Mouse (Mus musculus): Measurements from ENCODE around the gene Atp8b2. TPM values are rescaled to one million over a fixed set of nuclear protein-coding genes. Genes with fewer than 3 reads are reported as not detected.

Atp8b2 gene
- polyA plus RNA-seq, 1 experiment from 2014 or later: 11.2 TPM

DNA sequence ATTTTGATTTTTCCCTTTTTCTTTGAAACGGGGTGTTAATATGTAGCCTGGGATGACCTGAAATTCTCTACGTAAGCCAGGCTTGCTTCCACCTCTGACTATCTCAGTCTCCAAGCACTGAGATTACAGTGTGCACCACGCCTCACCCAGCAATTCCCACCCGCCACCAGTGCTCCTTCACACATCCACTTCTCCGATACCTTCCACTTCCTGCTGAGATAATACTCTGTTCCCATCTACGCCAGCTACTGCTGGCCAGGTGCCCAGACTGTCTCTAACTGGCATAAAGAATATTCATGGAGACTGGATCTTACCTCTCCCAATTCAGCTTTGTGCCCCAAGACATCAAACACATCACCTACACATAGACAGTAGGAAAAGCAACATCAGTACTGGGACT, 14.7 kb downstream of the Atp8b2 start:
- Histone ChIP-seq H3K27ac (ENCODE audit: low read depth, low read length) (no peak overlapping the region), H3K9ac (ENCODE audit: low read depth, low read length) (no peak overlapping the region), H3K27me3 (ENCODE audit: control insufficient read depth, insufficient read depth, low read length) (no peaks in the 10 kb centered on the region), H3K9me3 (replicated peaks; ENCODE audit: control insufficient read depth, low read length) (no peaks in the 10 kb centered on the region), H3K4me1 (ENCODE audit: control insufficient read depth, insufficient read depth, low read length) (no peaks in the 10 kb centered on the region), H3K4me3 (ENCODE audit: low read depth, low read length) (no peak overlapping the region), H3K36me3 (ENCODE audit: control insufficient read depth, insufficient read depth, low read length) (peaks cover 71% of the 10 kb centered on the region), H3K4me2 (no peak overlapping the region)
- ATAC-seq (replicated peaks; ENCODE audit: insufficient number of reproducible peaks, low FRiP score, low TSS enrichment): no peak
- WGBS (ENCODE audit: insufficient replicate concordance): 63% methylated on average over 6 of the region's 6 CpGs

GRCm38 (mm10) chr3:89948021-89948420, 15.3 kb downstream of the Atp8b2 start:
- H3K4me2 ChIP-seq: no peak overlapping the region
- H3K9me3 ChIP-seq (replicated peaks; ENCODE audit: control insufficient read depth, low read length): no peaks in the 10 kb centered on the region
- no peaks in the 10 kb centered on the region for H3K4me1 ChIP-seq (ENCODE audit: control insufficient read depth, insufficient read depth, low read length)
- no peaks in the 10 kb centered on the region for H3K27me3 ChIP-seq (ENCODE audit: control insufficient read depth, insufficient read depth, low read length)
- no peak overlapping the region for H3K9ac ChIP-seq (ENCODE audit: low read depth, low read length)
- ATAC-seq (replicated peaks; ENCODE audit: insufficient number of reproducible peaks, low FRiP score, low TSS enrichment): no peak
- WGBS (ENCODE audit: insufficient replicate concordance): 79% methylated on average over 11 of the region's 11 CpGs
- H3K27ac ChIP-seq (ENCODE audit: low read depth, low read length): no peak overlapping the region
- H3K36me3 ChIP-seq (ENCODE audit: control insufficient read depth, insufficient read depth, low read length): peaks cover 74% of the 10 kb centered on the region
- H3K4me3 ChIP-seq (ENCODE audit: low read depth, low read length): no peak overlapping the region

DNA sequence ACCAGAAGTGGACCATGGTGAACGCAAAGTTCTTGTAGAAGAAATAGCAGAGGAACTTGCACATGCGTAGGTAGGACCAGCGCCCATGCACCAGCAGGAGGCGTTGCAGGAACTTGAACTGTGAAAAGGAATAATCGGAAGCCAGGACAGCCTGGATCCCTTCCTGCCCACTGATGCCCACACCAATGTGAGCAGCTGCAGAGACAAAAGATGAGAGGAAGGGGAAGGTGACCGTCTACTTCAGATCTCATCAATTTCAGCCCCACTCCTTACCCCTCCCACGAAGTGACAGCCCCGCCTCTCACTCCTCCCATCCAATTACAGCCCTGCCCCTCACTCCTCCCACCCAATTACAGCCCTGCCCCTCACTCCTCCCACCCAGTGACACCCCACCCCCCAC, 18.3 kb downstream of the Atp8b2 start:
- Histone ChIP-seq H3K36me3 (ENCODE audit: control insufficient read depth, insufficient read depth, low read length) (peaks cover 65% of the 10 kb centered on the region), H3K4me2 (no peak overlapping the region), H3K9ac (ENCODE audit: low read depth, low read length) (no peak overlapping the region), H3K27me3 (ENCODE audit: control insufficient read depth, insufficient read depth, low read length) (no peaks in the 10 kb centered on the region), H3K4me1 (ENCODE audit: control insufficient read depth, insufficient read depth, low read length) (no peaks in the 10 kb centered on the region), H3K4me3 (ENCODE audit: low read depth, low read length) (no peak overlapping the region), H3K27ac (ENCODE audit: low read depth, low read length) (no peak overlapping the region), H3K9me3 (replicated peaks; ENCODE audit: control insufficient read depth, low read length) (no peaks in the 10 kb centered on the region)
- ATAC-seq (replicated peaks; ENCODE audit: insufficient number of reproducible peaks, low FRiP score, low TSS enrichment): no peak
- 79% methylated on average over 8 of the region's 8 CpGs for WGBS (ENCODE audit: insufficient replicate concordance)

DNA sequence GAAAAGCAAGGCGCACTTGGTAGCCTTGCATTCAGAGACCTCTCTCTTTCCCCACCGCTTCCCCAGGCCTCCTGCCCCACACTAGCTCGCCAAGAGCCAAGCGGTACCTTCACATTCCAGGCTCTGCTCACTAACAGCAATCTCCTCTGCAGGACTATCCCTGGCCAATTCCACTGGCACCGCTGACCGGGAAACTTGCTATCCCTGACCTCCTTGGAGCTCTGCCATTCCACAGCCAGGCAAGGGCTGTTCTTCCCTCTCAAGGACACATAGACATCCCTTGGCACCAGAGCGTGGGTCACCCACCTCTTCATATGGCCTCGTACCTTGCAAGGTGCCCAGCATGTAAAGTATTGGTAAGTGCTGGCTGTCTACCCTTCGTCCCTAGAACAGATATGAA, 20.4 kb downstream of the Atp8b2 start:
- Histone ChIP-seq H3K27ac (ENCODE audit: low read depth, low read length) (no peak overlapping the region), H3K9ac (ENCODE audit: low read depth, low read length) (no peak overlapping the region), H3K27me3 (ENCODE audit: control insufficient read depth, insufficient read depth, low read length) (no peaks in the 10 kb centered on the region), H3K36me3 (ENCODE audit: control insufficient read depth, insufficient read depth, low read length) (peaks cover 55% of the 10 kb centered on the region), H3K4me2 (no peak overlapping the region), H3K4me3 (ENCODE audit: low read depth, low read length) (no peak overlapping the region), H3K9me3 (replicated peaks; ENCODE audit: control insufficient read depth, low read length) (no peaks in the 10 kb centered on the region), H3K4me1 (ENCODE audit: control insufficient read depth, insufficient read depth, low read length) (no peaks in the 10 kb centered on the region)
- ATAC-seq (replicated peaks; ENCODE audit: insufficient number of reproducible peaks, low FRiP score, low TSS enrichment): no peak
- 84% methylated on average over 9 of the region's 9 CpGs for WGBS (ENCODE audit: insufficient replicate concordance)

DNA sequence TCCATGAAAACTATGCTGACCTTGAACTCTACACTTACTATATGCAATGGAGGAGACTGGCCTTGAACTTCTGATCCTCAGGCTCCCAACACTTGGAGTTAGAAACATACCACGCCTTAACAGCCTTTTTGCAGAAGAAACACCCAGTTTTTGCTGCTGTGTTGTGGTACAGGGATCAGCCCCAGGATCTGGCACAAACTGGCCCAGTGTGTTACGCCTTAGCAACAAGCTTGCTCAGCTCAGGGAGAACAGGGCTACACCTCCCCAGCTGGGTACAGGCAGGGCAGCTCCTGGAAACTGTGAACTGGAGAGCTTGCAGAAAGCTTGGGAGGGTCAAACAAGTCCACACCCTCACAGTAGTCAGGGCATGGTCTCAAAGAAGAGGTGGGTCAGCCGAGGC, 26.8 kb downstream of the Atp8b2 start:
- no peaks in the 10 kb centered on the region for H3K4me1 ChIP-seq (ENCODE audit: control insufficient read depth, insufficient read depth, low read length)
- peaks cover 19% of the 10 kb centered on the region for H3K36me3 ChIP-seq (ENCODE audit: control insufficient read depth, insufficient read depth, low read length)
- no peaks in the 10 kb centered on the region for H3K9me3 ChIP-seq (replicated peaks; ENCODE audit: control insufficient read depth, low read length)
- WGBS (ENCODE audit: insufficient replicate concordance): 88% methylated on average over 3 of the region's 3 CpGs
- no peaks in the 10 kb centered on the region for H3K27me3 ChIP-seq (ENCODE audit: control insufficient read depth, insufficient read depth, low read length)
- no peak overlapping the region for H3K4me2 ChIP-seq
- no peak overlapping the region for H3K9ac ChIP-seq (ENCODE audit: low read depth, low read length)
- ATAC-seq (replicated peaks; ENCODE audit: insufficient number of reproducible peaks, low FRiP score, low TSS enrichment): no peak
- H3K27ac ChIP-seq (ENCODE audit: low read depth, low read length): no peak overlapping the region
- H3K4me3 ChIP-seq (ENCODE audit: low read depth, low read length): no peak overlapping the region

GRCm38 (mm10) chr3:89932925-89933324, 30.4 kb downstream of the Atp8b2 start:
- whole genome bisulfite sequencing (ENCODE audit: insufficient replicate concordance): 88% methylated on average over 2 of the region's 2 CpGs
- no peaks in the 10 kb centered on the region for H3K4me1 ChIP-seq (ENCODE audit: control insufficient read depth, insufficient read depth, low read length)

DNA sequence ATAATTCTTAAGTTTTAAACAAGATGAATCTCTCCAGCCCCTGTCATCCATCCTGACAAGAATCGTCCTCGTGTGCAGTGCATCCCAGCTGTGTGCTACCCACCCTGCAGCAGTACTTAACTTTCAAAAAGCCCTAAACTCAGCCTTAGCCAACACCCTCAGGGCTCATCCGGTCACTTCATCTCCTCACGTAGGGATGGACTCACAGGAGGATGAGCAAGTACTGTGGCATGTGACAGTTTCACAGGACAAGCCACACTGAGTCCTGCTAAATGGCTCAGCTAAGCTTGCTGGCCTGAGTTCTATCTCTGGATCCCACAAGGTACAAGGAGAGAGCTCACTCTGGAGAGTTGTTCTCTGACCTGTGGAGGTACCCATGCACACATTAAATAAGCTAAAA, 34.4 kb downstream of the Atp8b2 start:
- 65% methylated on average over 4 of the region's 4 CpGs for WGBS (ENCODE audit: insufficient replicate concordance)
- no peak overlapping the region for H3K4me3 ChIP-seq (ENCODE audit: low read depth, low read length)

More at GRCm38 (mm10) chr3:89932925-89933324, 30.4 kb downstream of the Atp8b2 start:
- no peak overlapping the region for H3K4me2 ChIP-seq
- no peak for ATAC-seq (replicated peaks; ENCODE audit: insufficient number of reproducible peaks, low FRiP score, low TSS enrichment)
- no peaks in the 10 kb centered on the region for H3K9me3 ChIP-seq (replicated peaks; ENCODE audit: control insufficient read depth, low read length)
- peaks cover 4% of the 10 kb centered on the region; the same call in 1 of the 2 replicates for H3K36me3 ChIP-seq (ENCODE audit: control insufficient read depth, insufficient read depth, low read length)
- no peak overlapping the region for H3K9ac ChIP-seq (ENCODE audit: low read depth, low read length)
- no peaks in the 10 kb centered on the region for H3K27me3 ChIP-seq (ENCODE audit: control insufficient read depth, insufficient read depth, low read length)
- H3K27ac ChIP-seq (ENCODE audit: low read depth, low read length): no peak overlapping the region
- H3K4me3 ChIP-seq (ENCODE audit: low read depth, low read length): no peak overlapping the region

DNA sequence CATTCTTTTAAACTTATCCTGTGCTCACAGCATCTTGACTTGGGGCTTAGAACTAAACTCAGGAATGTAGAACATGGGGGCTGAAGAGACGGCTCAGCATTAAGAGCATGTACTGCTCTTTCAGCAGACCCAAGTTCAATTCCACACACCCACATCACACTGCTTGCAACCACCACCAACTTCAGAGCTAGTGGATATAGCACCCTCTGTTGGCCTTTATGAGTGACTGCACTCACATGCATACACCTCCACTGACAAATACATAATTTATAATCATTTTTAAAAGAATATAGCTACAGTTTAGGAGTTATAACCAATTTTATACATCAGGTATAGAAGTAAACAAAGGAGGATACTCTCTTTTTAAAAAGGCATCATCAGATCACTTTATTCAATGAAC, 36.9 kb downstream of the Atp8b2 start:
- H3K4me1 ChIP-seq (ENCODE audit: control insufficient read depth, insufficient read depth, low read length): no peaks in the 10 kb centered on the region
- H3K27me3 ChIP-seq (ENCODE audit: control insufficient read depth, insufficient read depth, low read length): no peaks in the 10 kb centered on the region
- 89% methylated on average over 1 of the region's 1 CpGs for WGBS (ENCODE audit: insufficient replicate concordance)
- H3K4me2 ChIP-seq: no peak overlapping the region
- no peak overlapping the region for H3K4me3 ChIP-seq (ENCODE audit: low read depth, low read length)
- ATAC-seq (replicated peaks; ENCODE audit: insufficient number of reproducible peaks, low FRiP score, low TSS enrichment): no peak
- H3K9ac ChIP-seq (ENCODE audit: low read depth, low read length): no peak overlapping the region
- no peak overlapping the region for H3K27ac ChIP-seq (ENCODE audit: low read depth, low read length)
- no peaks in the 10 kb centered on the region for H3K9me3 ChIP-seq (replicated peaks; ENCODE audit: control insufficient read depth, low read length)
- no peaks in the 10 kb centered on the region for H3K36me3 ChIP-seq (ENCODE audit: control insufficient read depth, insufficient read depth, low read length)

More for the DNA sequence above, 34.4 kb downstream of the Atp8b2 start:
- Histone ChIP-seq H3K36me3 (ENCODE audit: control insufficient read depth, insufficient read depth, low read length) (no peaks in the 10 kb centered on the region), H3K27ac (ENCODE audit: low read depth, low read length) (no peak overlapping the region), H3K4me2 (no peak overlapping the region), H3K9me3 (replicated peaks; ENCODE audit: control insufficient read depth, low read length) (no peaks in the 10 kb centered on the region), H3K27me3 (ENCODE audit: control insufficient read depth, insufficient read depth, low read length) (no peaks in the 10 kb centered on the region), H3K9ac (ENCODE audit: low read depth, low read length) (no peak overlapping the region), H3K4me1 (ENCODE audit: control insufficient read depth, insufficient read depth, low read length) (no peaks in the 10 kb centered on the region)
- ATAC-seq (replicated peaks; ENCODE audit: insufficient number of reproducible peaks, low FRiP score, low TSS enrichment): no peak

GRCm38 (mm10) chr3:89920711-89921110, 42.6 kb downstream of the Atp8b2 start:
- Histone ChIP-seq H3K27ac (ENCODE audit: low read depth, low read length) (no peak overlapping the region), H3K4me3 (ENCODE audit: low read depth, low read length) (no peak overlapping the region), H3K9me3 (replicated peaks; ENCODE audit: control insufficient read depth, low read length) (no peaks in the 10 kb centered on the region), H3K9ac (ENCODE audit: low read depth, low read length) (no peak overlapping the region), H3K4me2 (no peak overlapping the region), H3K36me3 (ENCODE audit: control insufficient read depth, insufficient read depth, low read length) (no peaks in the 10 kb centered on the region), H3K27me3 (ENCODE audit: control insufficient read depth, insufficient read depth, low read length) (no peaks in the 10 kb centered on the region), H3K4me1 (ENCODE audit: control insufficient read depth, insufficient read depth, low read length) (no peaks in the 10 kb centered on the region)
- WGBS (ENCODE audit: insufficient replicate concordance): 59% methylated on average over 6 of the region's 6 CpGs
- no peak for ATAC-seq (replicated peaks; ENCODE audit: insufficient number of reproducible peaks, low FRiP score, low TSS enrichment)

Data from heart, embryonic 11.5 days (tissue).